Mouse (Mus musculus) hindbrain, embryonic 12.5 days (tissue): ENCODE measurements at regions not wholly inside any gene's neighbourhood (a gene's known extent, or its start where the extent isn't known, plus 50 kb on each side); places are given as distances from the start of the nearest gene placed in this dataset.

Source experiments
- ATAC-seq: fragments of 200-750 bp; cut with Nextera tagmentation; 2 replicates; pipeline ENCODE4 v1.8.0; 2017; ENCODE audit warnings: moderate TSS enrichment; ENCODE audit not compliant: low FRiP score
- H3K27ac ChIP-seq: fragments of 300-500 bp; sonication (generic); 2 replicates; pipeline ENCODE4 v1.5.1; 2016; ENCODE audit warnings: mild to moderate bottlenecking
- H3K27me3 ChIP-seq: fragments of 300-500 bp; sonication (generic); 2 replicates; pipeline ENCODE4 v1.6.1; 2016; ENCODE audit warnings: mild to moderate bottlenecking
- H3K36me3 ChIP-seq: fragments of 300-500 bp; sonication (generic); 2 replicates; pipeline ENCODE4 v1.6.1; 2016; ENCODE audit warnings: mild to moderate bottlenecking
- H3K4me1 ChIP-seq: fragments of 300-500 bp; sonication (generic); 2 replicates; pipeline ENCODE4 v1.6.1; 2016
- H3K4me2 ChIP-seq: fragments of 300-500 bp; sonication (generic); replicated peaks from 2 replicates; pipeline ENCODE4 v1.6.1; 2016; ENCODE audit warnings: mild to moderate bottlenecking
- H3K4me3 ChIP-seq: fragments of 300-500 bp; sonication (generic); 2 replicates; pipeline ENCODE4 v1.5.1; 2016; ENCODE audit warnings: mild to moderate bottlenecking
- H3K9ac ChIP-seq: fragments of 300-500 bp; sonication (generic); 2 replicates; pipeline ENCODE4 v1.6.1; 2016; ENCODE audit warnings: mild to moderate bottlenecking, moderate library complexity
- H3K9me3 ChIP-seq: fragments of 300-500 bp; sonication (generic); replicated peaks from 2 replicates; pipeline ENCODE4 v1.6.1; 2016; ENCODE audit warnings: mild to moderate bottlenecking
- WGBS: fragments of 180-500 bp; shearing (Covaris S2); methylation state at CpG from one replicate; pipeline ENCODE4 v1.1.7; 2016; 5-methylcytosine and 5-hydroxymethylcytosine counted together

GRCm38 (mm10) chr17:15180223-15180860 lies 139.0 kb upstream of the Gm3448 start:
- Histone ChIP-seq H3K9me3 (no peaks in the 10 kb centered on the region), H3K9ac (no peak overlapping the region), H3K4me3 (no peak overlapping the region), H3K27me3 (peaks cover 6% of the 10 kb centered on the region), H3K27ac (no peak overlapping the region), H3K36me3 (no peaks in the 10 kb centered on the region), H3K4me2 (no peak overlapping the region), H3K4me1 (peaks cover 39% of the 10 kb centered on the region)
- ATAC-seq, result no peak
- WGBS, result 21% methylated on average over 10 of the region's 10 CpGs

- Histone ChIP-seq H3K4me3 (no peak overlapping the region), H3K4me2 (no peak overlapping the region), H3K9me3 (no peaks in the 10 kb centered on the region), H3K36me3 (no peaks in the 10 kb centered on the region), H3K27me3 (peaks cover 6% of the 10 kb centered on the region), H3K27ac (no peak overlapping the region), H3K4me1 (peaks cover 30% of the 10 kb centered on the region), H3K9ac (no peak overlapping the region)
- ATAC-seq, result no peak
- WGBS, result 59% methylated on average over 4 of the region's 4 CpGs
These were observed 138.1 kb upstream of the Gm3448 start for GRCm38 (mm10) chr17:15179411-15179951.

- ATAC-seq, result no peak
- no peak overlapping the region for H3K27ac ChIP-seq
- H3K4me1 ChIP-seq, result peaks cover 20% of the 10 kb centered on the region
- H3K27me3 ChIP-seq, result no peaks in the 10 kb centered on the region; the same call in 1 of the 2 replicates
- H3K4me3 ChIP-seq, result no peak overlapping the region
- H3K36me3 ChIP-seq, result no peaks in the 10 kb centered on the region
- H3K4me2 ChIP-seq, result no peak overlapping the region
- H3K9me3 ChIP-seq, result no peaks in the 10 kb centered on the region
- WGBS, result 88% methylated on average over 3 of the region's 3 CpGs
- no peak overlapping the region for H3K9ac ChIP-seq
These were observed 136.1 kb upstream of the Gm3448 start for GRCm38 (mm10) chr17:15177390-15177789.

- H3K4me3 ChIP-seq, result no peak overlapping the region
- H3K4me1 ChIP-seq, result no peaks in the 10 kb centered on the region
- no peaks in the 10 kb centered on the region for H3K9me3 ChIP-seq
- no peak overlapping the region for H3K9ac ChIP-seq
- ATAC-seq, result no peak
- WGBS, result 59% methylated on average over 9 of the region's 9 CpGs
- no peaks in the 10 kb centered on the region for H3K36me3 ChIP-seq
- no peaks in the 10 kb centered on the region; the same call in 1 of the 2 replicates for H3K27me3 ChIP-seq
- H3K4me2 ChIP-seq, result no peak overlapping the region
- no peak overlapping the region for H3K27ac ChIP-seq
These were observed 133.1 kb upstream of the Gm3448 start for GRCm38 (mm10) chr17:15174354-15174953.

- WGBS, result 85% methylated on average over 3 of the region's 3 CpGs
- Histone ChIP-seq H3K4me2 (no peak overlapping the region), H3K4me1 (no peaks in the 10 kb centered on the region), H3K9ac (no peak overlapping the region), H3K36me3 (no peaks in the 10 kb centered on the region), H3K4me3 (no peak overlapping the region), H3K27me3 (no peaks in the 10 kb centered on the region), H3K9me3 (no peaks in the 10 kb centered on the region), H3K27ac (no peak overlapping the region)
- no peak for ATAC-seq
These were observed 126.6 kb upstream of the Gm3448 start for GRCm38 (mm10) chr17:15167927-15168326.

DNA sequence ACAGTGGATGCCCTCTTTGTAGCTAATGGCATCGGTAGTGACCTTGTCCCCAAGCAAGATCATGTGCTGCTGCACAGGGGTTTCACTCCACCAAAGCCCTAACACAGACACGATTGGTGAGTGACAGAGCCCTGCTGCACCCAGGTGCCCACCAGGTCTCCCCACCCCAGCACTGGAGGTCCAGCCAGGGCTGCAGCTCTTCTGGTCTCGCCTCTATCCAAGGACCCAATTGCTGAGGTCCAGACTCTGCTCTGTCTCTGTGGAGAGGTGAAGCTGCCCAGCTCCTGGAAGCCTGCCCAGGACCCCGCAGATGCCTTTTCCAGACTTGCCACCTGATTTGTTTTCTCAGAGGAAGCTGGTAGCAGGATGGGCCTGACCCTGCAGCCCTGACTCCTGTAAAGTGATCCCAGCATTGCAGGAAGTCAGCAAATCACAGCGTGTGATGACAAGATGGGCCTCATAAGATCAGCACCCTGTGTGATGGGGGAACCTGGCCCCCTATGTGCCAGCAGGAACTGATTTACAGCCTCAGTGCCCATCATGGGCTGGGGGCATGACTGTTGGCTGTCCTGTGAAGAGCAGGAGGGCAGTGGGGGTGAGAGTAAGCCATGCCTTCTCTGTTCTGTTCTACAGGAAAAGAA lies 116.5 kb upstream of the Gm3448 start:
- no peaks in the 10 kb centered on the region for H3K4me1 ChIP-seq
- H3K9me3 ChIP-seq, result no peaks in the 10 kb centered on the region
- 76% methylated on average over 5 of the region's 5 CpGs for WGBS
- no peak overlapping the region for H3K9ac ChIP-seq
- no peak overlapping the region for H3K27ac ChIP-seq
- H3K27me3 ChIP-seq, result no peaks in the 10 kb centered on the region
- ATAC-seq, result no peak
- no peak overlapping the region for H3K4me3 ChIP-seq
- H3K36me3 ChIP-seq, result no peaks in the 10 kb centered on the region
- H3K4me2 ChIP-seq, result no peak overlapping the region

- Histone ChIP-seq H3K27ac (no peak overlapping the region), H3K4me3 (no peak overlapping the region), H3K9me3 (no peaks in the 10 kb centered on the region), H3K9ac (no peak overlapping the region), H3K4me2 (no peak overlapping the region), H3K4me1 (no peaks in the 10 kb centered on the region), H3K27me3 (no peaks in the 10 kb centered on the region; the same call in 1 of the 2 replicates), H3K36me3 (no peaks in the 10 kb centered on the region)
- ATAC-seq, result no peak
- WGBS, result 72% methylated on average over 7 of the region's 7 CpGs
These were observed 111.8 kb upstream of the Gm3448 start for GRCm38 (mm10) chr17:15152996-15153735.

- H3K9ac ChIP-seq, result no peak overlapping the region
- no peak overlapping the region for H3K4me2 ChIP-seq
- no peaks in the 10 kb centered on the region; the same call in 1 of the 2 replicates for H3K27me3 ChIP-seq
- H3K9me3 ChIP-seq, result no peaks in the 10 kb centered on the region
- WGBS, result 76% methylated on average over 7 of the region's 7 CpGs
- H3K4me1 ChIP-seq, result no peaks in the 10 kb centered on the region
- no peak overlapping the region for H3K4me3 ChIP-seq
- no peaks in the 10 kb centered on the region for H3K36me3 ChIP-seq
- ATAC-seq, result no peak
- no peak overlapping the region for H3K27ac ChIP-seq
These were observed 111.1 kb upstream of the Gm3448 start for GRCm38 (mm10) chr17:15152477-15152876.

GRCm38 (mm10) chr17:15151695-15152094 lies 110.4 kb upstream of the Gm3448 start:
- Histone ChIP-seq H3K27me3 (no peaks in the 10 kb centered on the region; the same call in 1 of the 2 replicates), H3K27ac (no peak overlapping the region), H3K9ac (no peak overlapping the region), H3K4me1 (no peaks in the 10 kb centered on the region), H3K4me2 (no peak overlapping the region), H3K4me3 (no peak overlapping the region), H3K9me3 (no peaks in the 10 kb centered on the region), H3K36me3 (no peaks in the 10 kb centered on the region)
- ATAC-seq, result no peak
- WGBS, result 77% methylated on average over 3 of the region's 3 CpGs

DNA sequence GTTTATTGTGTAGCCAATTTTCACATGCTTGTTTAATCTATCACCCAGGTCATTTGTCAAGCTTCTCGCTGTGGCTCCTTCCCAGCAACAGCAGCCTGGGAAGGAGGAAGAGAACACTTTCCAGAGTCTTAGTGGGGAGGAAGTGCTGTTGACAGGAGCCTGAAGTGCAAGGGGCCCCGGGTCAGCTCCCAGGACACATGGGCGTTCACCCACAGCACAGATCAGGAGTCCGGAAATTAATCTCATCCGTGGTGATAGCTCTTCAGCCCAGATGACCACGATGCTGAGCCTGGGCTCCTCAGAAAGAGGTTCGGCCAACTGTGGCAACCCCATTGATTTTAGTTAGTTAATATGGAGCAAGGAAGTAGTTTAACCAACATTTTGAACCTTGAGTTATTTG lies 105.3 kb upstream of the Gm3448 start:
- no peak for ATAC-seq
- no peaks in the 10 kb centered on the region for H3K9me3 ChIP-seq
- H3K36me3 ChIP-seq, result no peaks in the 10 kb centered on the region
- 61% methylated on average over 7 of the region's 7 CpGs for WGBS
- H3K27ac ChIP-seq, result no peak overlapping the region
- H3K27me3 ChIP-seq, result no peaks in the 10 kb centered on the region; the same call in none of the 2 replicates
- no peak overlapping the region for H3K4me2 ChIP-seq
- no peaks in the 10 kb centered on the region for H3K4me1 ChIP-seq
- no peak overlapping the region for H3K4me3 ChIP-seq
- no peak overlapping the region for H3K9ac ChIP-seq

GRCm38 (mm10) chr17:15145191-15145968 lies 104.0 kb upstream of the Gm3448 start:
- Histone ChIP-seq H3K9ac (no peak overlapping the region), H3K36me3 (no peaks in the 10 kb centered on the region), H3K4me3 (no peak overlapping the region), H3K27ac (no peak overlapping the region), H3K4me1 (no peaks in the 10 kb centered on the region), H3K9me3 (no peaks in the 10 kb centered on the region), H3K4me2 (no peak overlapping the region), H3K27me3 (no peaks in the 10 kb centered on the region; the same call in 1 of the 2 replicates)
- ATAC-seq, result no peak
- WGBS, result 79% methylated on average over 14 of the region's 14 CpGs
